Mouse (Mus musculus): ENCODE measurements around the gene Stk32c.

DNA sequence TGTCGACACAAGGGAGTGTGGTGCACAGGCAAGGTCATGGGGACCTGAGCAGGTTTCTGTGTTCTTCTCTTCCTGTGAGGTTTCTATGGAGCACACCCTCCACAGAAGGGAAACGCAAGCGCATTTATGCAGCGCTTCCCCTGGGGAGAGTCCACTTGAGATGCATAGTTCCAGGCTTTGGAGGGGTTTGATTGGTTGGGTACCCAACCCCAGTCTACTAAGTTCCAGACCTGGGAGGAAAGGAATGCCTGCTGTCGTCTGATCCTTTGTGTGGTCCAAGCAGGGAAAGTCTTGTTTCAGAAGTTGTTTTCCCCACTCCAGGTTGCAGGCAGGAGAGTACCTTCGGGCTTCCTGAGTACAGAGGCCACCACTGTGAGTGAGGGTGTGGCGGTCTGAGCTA lies 134.0 kb downstream of the Stk32c start:
- TF ChIP-seq CTCF (IDR thresholded peaks at IDR 0.05; ENCODE audit: low read depth), result no peak
- no peak for TF ChIP-seq EP300 (optimal IDR thresholded peaks at IDR 0.05)
